Mouse (Mus musculus) adrenal gland, adult (tissue): ENCODE results near the gene Eif2d.
A peak's percentile ranks its signal among the peaks of the same experiment; 100 is the strongest.

Experiments used
- DNase-seq, 2 experiments: peaks; one replicate each; pipeline ENCODE4 v3.0.0; 2022 to 2023; ENCODE audit warnings: low spot score in 1 of 2; ENCODE audit not compliant: inconsistent age in 2 of 2

Gene Eif2d

DNA sequence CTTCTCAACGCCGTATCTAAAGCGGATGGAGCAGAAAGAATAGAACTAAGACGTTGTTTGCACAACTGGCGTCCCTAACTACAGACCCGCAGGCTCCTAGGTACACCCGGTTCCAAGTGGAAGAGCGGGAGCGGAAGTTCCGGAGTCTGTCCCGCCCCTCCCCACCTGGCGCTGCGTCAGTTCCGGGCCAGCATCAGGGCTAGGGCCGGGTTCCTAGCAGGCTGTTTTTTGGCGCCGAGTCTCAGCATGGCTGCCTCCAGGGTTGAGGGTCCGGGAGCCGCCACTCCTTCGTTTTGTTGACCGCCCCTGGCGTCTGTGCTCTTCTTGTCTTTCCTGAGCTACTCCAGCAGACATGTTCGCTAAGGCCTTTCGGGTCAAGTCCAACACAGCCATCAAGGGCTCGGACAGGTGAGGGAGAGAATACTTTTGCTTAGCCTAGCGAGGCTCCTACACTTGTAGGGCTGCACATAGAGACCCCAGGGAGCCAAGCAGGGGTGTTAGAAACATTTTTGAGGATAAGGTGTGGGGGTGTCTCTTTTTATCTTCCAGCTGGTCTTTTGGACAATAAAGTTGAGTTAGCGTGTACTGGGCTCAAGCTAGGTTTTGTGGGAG, at the start of gene Eif2d:
TSS of gene Eif2d (plus strand) at position 164 of the 612 bp plus-strand sequence.
- peak; percentile 90 to 96 for DNase-seq

DNA sequence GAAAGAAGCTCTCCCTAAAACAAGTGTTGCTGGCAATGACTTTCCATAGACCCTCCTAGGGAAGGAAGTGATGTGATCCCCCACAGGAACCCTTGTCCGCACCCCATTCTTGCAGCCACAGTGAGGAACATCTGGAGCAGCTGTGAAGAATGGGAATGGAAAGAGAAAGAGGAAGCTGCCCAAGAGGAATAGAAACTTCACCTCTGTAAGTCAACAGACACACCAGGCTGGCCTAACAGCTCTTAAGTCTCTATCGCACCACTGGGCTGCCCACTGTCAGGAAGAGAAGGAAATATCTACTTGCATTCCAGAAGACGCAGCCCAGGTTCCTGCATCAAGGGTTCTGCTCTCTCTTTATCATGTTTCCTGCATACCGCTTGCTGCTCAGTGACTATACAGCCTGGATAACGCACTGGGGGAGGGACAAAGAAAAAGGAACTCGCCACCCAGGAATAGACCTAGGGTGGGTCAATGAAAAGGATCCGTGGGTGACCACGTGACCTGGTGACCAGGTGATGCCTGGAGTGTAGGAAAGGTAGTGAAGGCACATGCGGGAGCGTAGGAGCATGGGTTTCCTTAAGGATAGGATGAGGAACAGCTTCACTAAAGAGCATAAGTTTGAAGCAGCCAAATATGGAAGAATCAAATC, 49.1 kb upstream of the Eif2d start:
- peak in 1 of 2 experiments; percentile 29 for DNase-seq

DNA sequence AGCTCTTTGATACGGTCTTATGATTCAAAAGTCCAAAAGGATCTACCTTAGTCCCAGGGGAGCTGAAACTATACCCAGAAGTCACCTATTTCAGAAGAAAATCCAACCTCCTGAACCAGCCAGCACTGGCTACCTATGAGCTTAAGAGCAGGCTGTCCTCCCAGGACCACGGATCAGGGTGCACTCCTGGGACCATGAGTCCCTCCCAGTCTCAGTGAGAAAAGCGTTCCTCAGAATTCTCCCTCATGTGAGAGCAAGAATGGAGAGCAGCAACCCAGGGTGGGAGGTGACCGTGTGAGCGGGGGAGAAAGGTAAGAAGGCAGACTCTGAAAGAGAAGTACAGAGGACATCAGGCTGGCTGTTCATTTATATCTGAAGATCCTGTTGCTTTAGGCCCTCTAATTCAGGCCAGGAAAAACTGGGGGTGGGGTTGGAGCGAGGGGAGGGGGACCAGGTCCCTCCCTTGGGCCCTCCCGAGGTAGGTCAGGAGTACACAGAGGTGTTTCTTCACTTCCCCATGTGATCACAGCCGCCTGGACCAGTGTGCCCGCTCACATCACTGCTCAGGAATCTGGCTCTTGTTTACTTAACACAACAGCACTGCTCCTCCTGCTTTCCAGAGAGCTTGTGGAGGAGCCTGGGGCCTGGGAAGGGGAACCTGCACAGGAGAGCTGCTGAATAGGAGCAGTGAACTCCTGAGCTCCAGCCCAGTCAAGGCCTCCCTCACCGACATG, 45.2 kb upstream of the Eif2d start:
- peak in 1 of 2 experiments; percentile 66 for DNase-seq

DNA sequence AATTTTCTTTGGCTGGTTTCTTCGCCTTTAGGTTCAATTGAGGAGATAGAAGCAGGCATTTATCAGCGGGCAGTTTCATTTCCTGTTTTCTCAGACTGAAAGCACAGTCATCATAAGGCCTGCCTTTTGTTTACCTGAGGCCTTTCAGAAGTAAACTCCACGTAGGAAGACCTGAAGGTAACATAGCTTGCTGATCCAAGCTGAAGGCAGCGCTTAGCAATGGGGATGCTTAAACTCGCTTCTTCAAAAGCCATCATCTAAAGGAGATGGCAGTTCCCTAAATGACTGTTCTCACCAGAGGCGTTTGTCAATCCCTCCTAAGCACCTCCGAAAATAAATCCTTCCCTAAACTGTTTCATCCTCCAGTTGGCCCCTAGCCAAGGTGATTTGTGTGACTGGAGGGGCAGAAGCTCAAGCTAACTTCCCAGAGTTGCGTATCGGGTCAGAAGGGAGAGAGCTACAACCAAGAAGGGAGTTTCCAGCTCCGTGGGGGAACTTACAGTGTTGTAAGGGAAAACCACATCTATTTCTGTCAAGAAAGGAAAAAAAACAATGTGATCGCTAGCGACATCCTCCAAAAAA, 42.4 kb upstream of the Eif2d start:
- peak in 1 of 2 experiments; percentile 78 for DNase-seq

DNA sequence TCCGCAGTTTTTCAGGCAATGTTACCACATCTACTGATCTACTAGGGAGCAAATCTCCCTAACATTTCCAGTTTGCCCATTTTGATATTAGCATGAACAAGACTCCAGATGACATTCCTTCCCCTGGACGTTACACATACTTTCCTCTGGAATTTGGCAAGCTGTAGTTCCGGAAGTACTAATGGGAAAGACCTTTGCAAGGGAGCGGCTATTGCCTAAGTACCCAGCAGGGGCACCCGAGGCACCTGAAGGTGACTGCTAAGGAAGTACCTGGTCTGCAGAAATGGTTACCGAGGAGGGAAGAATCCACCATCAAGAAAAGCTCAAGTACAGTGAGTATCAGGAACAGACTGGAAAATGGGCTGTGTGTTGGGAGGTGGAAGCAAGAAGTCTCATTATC, 40.4 kb upstream of the Eif2d start:
- peak in 1 of 2 experiments; percentile 62 for DNase-seq

DNA sequence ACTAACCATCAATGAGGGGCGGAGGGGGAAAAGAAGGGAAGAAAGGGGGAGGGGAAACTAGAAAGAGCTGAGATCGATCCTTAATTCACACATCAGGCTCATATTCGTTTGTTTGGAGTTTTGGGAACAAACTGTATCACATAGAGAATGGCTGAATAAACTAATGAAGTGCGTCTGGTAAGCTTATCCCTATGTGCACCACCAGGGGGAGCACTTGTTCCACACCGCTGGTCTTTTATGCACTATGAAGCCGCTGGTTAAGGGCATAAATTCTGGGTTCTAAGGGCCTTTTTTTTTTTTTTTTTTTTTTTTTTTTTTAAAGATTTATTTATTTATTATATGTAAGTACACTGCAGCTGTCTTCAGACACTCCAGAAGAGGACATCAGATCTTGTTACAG, 37.0 kb upstream of the Eif2d start:
- peak; percentile 64 to 89 for DNase-seq

DNA sequence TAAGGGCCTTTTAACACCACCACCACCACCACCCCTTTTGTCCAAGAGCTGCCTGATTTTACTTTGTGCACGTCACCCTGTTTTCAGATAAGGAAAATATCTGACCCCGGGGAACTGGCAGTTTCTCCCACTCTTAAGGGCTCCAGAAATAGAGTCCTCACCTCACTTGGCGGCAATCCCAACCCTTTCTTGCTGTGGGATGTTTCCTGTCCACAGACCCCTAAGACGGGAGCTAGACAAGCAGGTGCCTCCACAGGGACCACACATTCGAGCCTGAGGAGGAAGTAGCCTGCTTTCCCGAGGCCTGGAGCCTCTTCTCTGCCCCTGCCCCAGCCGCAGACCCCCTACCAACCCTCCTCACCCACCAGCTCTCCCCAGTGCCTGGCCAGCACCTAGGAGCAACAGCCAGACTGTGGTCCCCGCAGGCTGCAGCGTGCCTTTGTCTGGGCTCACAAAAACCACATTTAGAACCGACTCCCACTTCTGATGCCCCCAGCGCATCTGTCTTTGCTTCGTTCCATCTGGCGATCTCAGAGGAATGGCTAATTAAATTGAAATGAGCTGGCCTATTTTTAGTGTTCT, 36.5 kb upstream of the Eif2d start:
- peak in 1 of 2 experiments; percentile 57 for DNase-seq

- no peak for DNase-seq
Measured at GRCm38 (mm10) chr1:131118530-131118929, 34.5 kb upstream of the Eif2d start.

GRCm38 (mm10) chr1:131119026-131119425, 34.0 kb upstream of the Eif2d start:
- DNase-seq, result peak; percentile 55 to 80

- peak in 1 of 2 experiments; percentile 66 for DNase-seq
Measured at GRCm38 (mm10) chr1:131121987-131122386, 31.0 kb upstream of the Eif2d start.

GRCm38 (mm10) chr1:131123522-131124265, 29.3 kb upstream of the Eif2d start:
- DNase-seq, result peak in 1 of 2 experiments; percentile 62

DNA sequence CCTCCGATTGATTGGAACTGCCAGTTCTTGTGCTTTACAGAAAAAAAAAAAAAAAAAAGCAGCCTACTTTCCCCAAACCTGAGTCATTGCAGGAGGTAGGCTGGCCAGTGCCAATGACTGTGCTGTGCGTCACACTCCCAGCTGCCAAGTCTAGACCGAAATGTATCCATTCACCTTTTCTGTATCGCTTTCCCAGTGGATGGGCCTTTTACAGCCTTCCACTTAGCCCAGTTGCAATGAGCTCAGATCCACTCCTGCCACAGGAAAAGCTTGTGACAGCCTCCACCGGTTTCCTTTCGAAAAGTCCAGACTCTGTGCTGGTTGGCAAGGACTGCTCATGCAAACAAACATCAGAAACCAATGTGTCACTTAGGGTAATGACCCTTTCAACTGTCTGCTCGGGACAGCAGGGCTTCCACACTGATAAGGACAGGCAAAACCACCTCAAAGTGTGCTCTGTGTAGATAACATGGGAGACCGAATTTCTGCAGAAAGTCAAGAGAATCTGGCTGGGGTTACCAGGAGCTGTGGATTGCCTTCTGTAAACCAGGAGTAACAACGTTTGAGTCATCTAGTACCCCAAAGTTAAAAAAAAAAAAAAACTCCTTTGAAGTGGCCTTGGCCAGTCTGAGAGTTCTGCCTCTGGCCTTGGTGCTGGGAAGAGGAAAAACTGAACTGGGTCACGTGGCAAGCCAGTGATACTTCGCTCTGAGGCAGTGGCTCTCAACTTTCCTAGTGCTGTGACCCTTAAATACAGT, 26.8 kb upstream of the Eif2d start:
- peak; percentile 89 to 92 for DNase-seq

GRCm38 (mm10) chr1:131134231-131134630, 18.8 kb upstream of the Eif2d start:
- DNase-seq, result no peak

GRCm38 (mm10) chr1:131134942-131135522, 17.9 kb upstream of the Eif2d start:
- peak; percentile 85 to 91 for DNase-seq

DNA sequence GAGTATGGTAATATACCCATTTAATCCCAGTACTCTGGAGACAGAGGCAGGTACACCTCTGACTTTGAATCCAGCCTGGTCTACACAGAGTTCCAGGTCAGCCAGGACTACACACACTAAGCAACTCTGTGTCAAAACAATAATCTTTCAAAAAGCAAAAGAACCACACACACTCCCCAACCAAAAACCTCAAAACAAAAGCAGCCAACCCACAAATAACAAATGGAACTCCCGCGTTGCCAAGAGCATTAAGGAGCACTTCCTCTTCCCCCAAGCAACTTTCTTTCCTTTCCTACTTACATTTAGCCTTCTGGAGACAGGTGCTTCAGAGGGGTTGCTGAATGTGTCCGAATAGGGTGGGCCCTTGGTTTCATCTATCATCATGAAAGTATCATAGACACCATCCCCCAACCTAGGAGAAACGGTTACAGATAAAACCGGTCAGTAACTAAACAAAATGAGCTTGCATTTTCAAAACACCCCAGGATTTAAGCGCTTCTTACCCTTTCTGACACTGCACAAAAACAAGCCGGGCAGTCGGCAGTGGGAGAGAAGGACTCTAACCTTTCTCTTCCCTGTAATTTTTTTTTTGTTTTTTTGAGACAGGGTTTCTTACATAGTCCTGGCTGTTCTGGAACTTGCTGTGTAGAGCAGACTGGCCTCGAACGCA, 16.9 kb upstream of the Eif2d start:
- no peak for DNase-seq

DNA sequence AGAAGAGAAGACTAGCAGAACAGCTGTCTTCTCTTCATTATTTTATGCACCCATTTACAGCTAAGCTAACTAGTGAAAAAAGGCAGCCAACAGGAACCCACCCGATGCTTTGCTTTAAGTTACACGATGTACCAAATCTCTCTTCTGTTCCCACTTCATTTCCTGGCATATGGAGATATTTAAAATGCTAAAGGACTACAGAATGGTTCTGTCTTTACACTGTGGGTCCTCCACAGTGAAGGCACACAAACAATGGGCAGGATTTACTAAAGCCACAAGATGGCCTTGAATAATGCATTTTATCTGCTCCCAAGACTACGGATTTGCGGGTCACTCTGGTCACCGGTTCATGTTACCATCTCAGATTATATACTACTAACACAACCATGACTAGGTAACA, 15.9 kb upstream of the Eif2d start:
- peak in 1 of 2 experiments; percentile 51 for DNase-seq

GRCm38 (mm10) chr1:131137717-131138118, 15.3 kb upstream of the Eif2d start:
- DNase-seq, result no peak

GRCm38 (mm10) chr1:131138191-131139016, 14.6 kb upstream of the Eif2d start, which contains the start of gene Dyrk3:
TSS of gene Dyrk3 (minus strand) at chr1:131138340.
- DNase-seq, result peak; percentile 95 to 97
